Mouse (Mus musculus): ENCODE data around the gene Aqp12. TPM values are rescaled to one million over a fixed set of nuclear protein-coding genes. Genes with fewer than 3 reads are reported as not detected.

Aqp12 gene
- polyA plus RNA-seq (2012; rRNA removed), result 0.04 TPM in 1 of 2 replicates, not detected in the other

DNA sequence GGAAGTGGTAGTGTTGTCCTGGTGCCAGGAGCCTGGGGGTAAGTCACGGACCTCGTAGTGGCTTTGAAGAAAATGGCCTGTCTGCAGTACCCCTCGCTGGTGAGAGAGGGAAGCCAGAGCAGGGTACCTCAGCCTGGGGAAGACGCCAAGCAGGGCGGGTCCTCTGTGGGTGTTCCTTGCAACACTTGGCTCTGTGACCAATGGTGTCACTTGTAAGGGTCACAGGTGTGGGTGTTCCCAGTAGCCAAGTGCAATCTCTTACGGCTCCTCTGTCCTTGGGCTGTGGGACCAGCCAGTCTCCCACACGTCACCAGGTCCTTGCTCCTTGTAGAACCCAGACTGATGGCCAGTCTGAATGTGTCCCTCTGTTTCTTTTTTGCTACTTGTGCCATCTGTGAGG lies at the start of gene Aqp12:
Gene Aqp12, plus strand, starts transcription at position 274 of the 400 bp plus-strand sequence.

Other genes starting within 250 kb of the Aqp12 start
- 1.8 and 2.3 TPM in 2 replicates for gene Gpc1, start 174.7 kb upstream of the Aqp12 start, polyA plus RNA-seq (2012; rRNA removed)
- 0.01 and 0.03 TPM in 2 replicates for gene Ankmy1, start 103.4 kb upstream of the Aqp12 start, polyA plus RNA-seq (2012; rRNA removed)
- 14.2 and 15.5 TPM in 2 replicates for gene Dusp28, start 99.4 kb upstream of the Aqp12 start, polyA plus RNA-seq (2012; rRNA removed)
- gene Rnpepl1, start 95.6 kb upstream of the Aqp12 start, polyA plus RNA-seq (2012; rRNA removed), result 13.7 and 15.5 TPM in 2 replicates
- gene Capn10, start 72.0 kb upstream of the Aqp12 start, polyA plus RNA-seq (2012; rRNA removed), result 33.1 and 38.7 TPM in 2 replicates
- 0.67 and 0.88 TPM in 2 replicates for gene Gpr35, start 55.5 kb upstream of the Aqp12 start, polyA plus RNA-seq (2012; rRNA removed)
- gene Kif1a, start 95.6 kb downstream of the Aqp12 start, polyA plus RNA-seq (2012; rRNA removed), result 0.07 and 0.10 TPM in 2 replicates
- gene Agxt, start 128.9 kb downstream of the Aqp12 start, polyA plus RNA-seq (2012; rRNA removed), result 41.9 and 61.0 TPM in 2 replicates
- gene 2310007B03Rik, start 154.6 kb downstream of the Aqp12 start, polyA plus RNA-seq (2012; rRNA removed), result 0.96 and 1.1 TPM in 2 replicates
- under 0.01 TPM in 2 replicates for gene Crocc2, start 162.4 kb downstream of the Aqp12 start, polyA plus RNA-seq (2012; rRNA removed)
- 0.45 and 0.46 TPM in 2 replicates for gene Sned1, start 229.5 kb downstream of the Aqp12 start, polyA plus RNA-seq (2012; rRNA removed)

Measured in liver, embryonic 18 days (tissue).